Mouse (Mus musculus): Measurements from ENCODE around the gene Vav3. TPM values are rescaled to one million over a fixed set of nuclear protein-coding genes. Genes with fewer than 3 reads are reported as not detected.

Vav3 gene
- polyA plus RNA-seq, 1 experiment, result 4.3 TPM

- H3K4me1 ChIP-seq (ENCODE audit: control insufficient read depth, insufficient read depth, low read length), result no peaks in the 10 kb centered on the region
Observed at GRCm38 (mm10) chr3:109332755-109333154, 7.7 kb upstream of the Vav3 start.

GRCm38 (mm10) chr3:109335470-109335869, 5.0 kb upstream of the Vav3 start:
- H3K4me3 ChIP-seq (ENCODE audit: control insufficient read depth, low read depth, low read length), result no peak overlapping the region
- no peak overlapping the region for H3K27ac ChIP-seq (ENCODE audit: control insufficient read depth, insufficient read depth, low read depth, low read length)
- no peaks in the 10 kb centered on the region for H3K27me3 ChIP-seq (ENCODE audit: control insufficient read depth, insufficient read depth, low read length)
- no peaks in the 10 kb centered on the region for H3K36me3 ChIP-seq (ENCODE audit: control insufficient read depth, insufficient read depth, low read length)
- peaks cover 6% of the 10 kb centered on the region for H3K4me1 ChIP-seq (ENCODE audit: control insufficient read depth, insufficient read depth, low read length)
- TF ChIP-seq CTCF (IDR thresholded peaks at IDR 0.05; ENCODE audit: control insufficient read depth, insufficient read depth, insufficient replicate concordance, low read depth, low read length) (no peak), POLR2A (IDR thresholded peaks at IDR 0.05; ENCODE audit: control insufficient read depth, low read depth, low read length) (no peak)

More at GRCm38 (mm10) chr3:109332755-109333154, 7.7 kb upstream of the Vav3 start:
- no peak overlapping the region for H3K27ac ChIP-seq (ENCODE audit: control insufficient read depth, insufficient read depth, low read depth, low read length)
- H3K36me3 ChIP-seq (ENCODE audit: control insufficient read depth, insufficient read depth, low read length), result no peaks in the 10 kb centered on the region
- TF ChIP-seq POLR2A (IDR thresholded peaks at IDR 0.05; ENCODE audit: control insufficient read depth, low read depth, low read length) (no peak), CTCF (IDR thresholded peaks at IDR 0.05; ENCODE audit: control insufficient read depth, insufficient read depth, insufficient replicate concordance, low read depth, low read length) (no peak)
- no peaks in the 10 kb centered on the region for H3K27me3 ChIP-seq (ENCODE audit: control insufficient read depth, insufficient read depth, low read length)
- no peak overlapping the region for H3K4me3 ChIP-seq (ENCODE audit: control insufficient read depth, low read depth, low read length)

DNA sequence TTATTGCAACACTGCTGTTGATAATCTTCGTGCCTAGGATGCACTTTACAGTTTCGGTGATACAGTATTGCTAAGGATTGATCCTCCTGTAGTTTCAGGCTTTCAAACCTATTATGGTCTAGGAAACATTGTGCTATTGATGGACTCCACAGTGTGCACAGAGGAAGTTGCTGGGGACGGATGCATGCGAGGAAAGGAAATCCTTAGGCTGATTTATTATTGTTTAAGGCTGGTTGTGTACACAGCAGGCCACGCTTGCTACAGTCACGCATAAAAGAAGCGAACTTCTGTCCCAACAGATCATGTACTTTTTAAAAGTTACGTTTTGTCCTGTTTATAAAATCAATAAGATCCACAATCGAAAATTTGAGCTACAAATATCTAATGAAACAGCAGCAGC, 1.2 kb upstream of the Vav3 start:
- no peak for TF ChIP-seq CTCF (IDR thresholded peaks at IDR 0.05; ENCODE audit: control insufficient read depth, insufficient read depth, insufficient replicate concordance, low read depth, low read length)
- TF ChIP-seq POLR2A (IDR thresholded peaks at IDR 0.05; ENCODE audit: control insufficient read depth, low read depth, low read length), result no peak
- Histone ChIP-seq H3K4me1 (ENCODE audit: control insufficient read depth, insufficient read depth, low read length) (peaks cover 9% of the 10 kb centered on the region), H3K27ac (ENCODE audit: control insufficient read depth, insufficient read depth, low read depth, low read length) (no peak overlapping the region), H3K27me3 (ENCODE audit: control insufficient read depth, insufficient read depth, low read length) (no peaks in the 10 kb centered on the region), H3K4me3 (ENCODE audit: control insufficient read depth, low read depth, low read length) (no peak overlapping the region), H3K36me3 (ENCODE audit: control insufficient read depth, insufficient read depth, low read length) (no peaks in the 10 kb centered on the region)

- no peak for TF ChIP-seq CTCF (IDR thresholded peaks at IDR 0.05; ENCODE audit: control insufficient read depth, insufficient read depth, insufficient replicate concordance, low read depth, low read length)
- no peak for TF ChIP-seq POLR2A (IDR thresholded peaks at IDR 0.05; ENCODE audit: control insufficient read depth, low read depth, low read length)
- Histone ChIP-seq H3K27me3 (ENCODE audit: control insufficient read depth, insufficient read depth, low read length) (no peaks in the 10 kb centered on the region), H3K4me1 (ENCODE audit: control insufficient read depth, insufficient read depth, low read length) (peaks cover 9% of the 10 kb centered on the region), H3K27ac (ENCODE audit: control insufficient read depth, insufficient read depth, low read depth, low read length) (no peak overlapping the region), H3K4me3 (ENCODE audit: control insufficient read depth, low read depth, low read length) (peak overlapping the region; percentile 62), H3K36me3 (ENCODE audit: control insufficient read depth, insufficient read depth, low read length) (no peaks in the 10 kb centered on the region)
Observed at GRCm38 (mm10) chr3:109339941-109340273, 546 bp upstream of the Vav3 start.

DNA sequence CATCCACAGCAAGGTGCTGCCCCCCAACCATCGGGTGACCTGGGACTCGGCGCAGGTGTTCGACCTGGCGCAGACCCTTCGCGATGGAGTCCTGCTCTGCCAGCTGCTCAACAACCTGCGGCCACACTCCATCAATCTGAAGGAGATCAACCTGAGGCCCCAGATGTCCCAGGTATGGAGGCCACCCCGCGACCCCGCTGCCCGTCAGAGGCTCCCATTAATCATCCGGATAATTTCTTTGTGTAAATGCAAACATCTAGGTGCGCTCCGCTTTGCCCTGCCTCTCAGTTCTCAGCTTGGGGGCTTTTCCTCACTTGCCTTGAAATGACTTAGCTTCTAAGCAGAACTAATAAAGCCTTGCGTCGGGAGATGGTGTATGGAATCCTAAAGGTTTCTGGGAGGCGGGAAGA, 623 bp downstream of the Vav3 start:
- Histone ChIP-seq H3K27ac (ENCODE audit: control insufficient read depth, insufficient read depth, low read depth, low read length) (no peak overlapping the region), H3K27me3 (ENCODE audit: control insufficient read depth, insufficient read depth, low read length) (no peaks in the 10 kb centered on the region), H3K36me3 (ENCODE audit: control insufficient read depth, insufficient read depth, low read length) (no peaks in the 10 kb centered on the region), H3K4me3 (ENCODE audit: control insufficient read depth, low read depth, low read length) (peak overlapping the region; percentile 76), H3K4me1 (ENCODE audit: control insufficient read depth, insufficient read depth, low read length) (peaks cover 9% of the 10 kb centered on the region)
- TF ChIP-seq CTCF (IDR thresholded peaks at IDR 0.05; ENCODE audit: control insufficient read depth, insufficient read depth, insufficient replicate concordance, low read depth, low read length), result no peak
- no peak for TF ChIP-seq POLR2A (IDR thresholded peaks at IDR 0.05; ENCODE audit: control insufficient read depth, low read depth, low read length)

- H3K27me3 ChIP-seq (ENCODE audit: control insufficient read depth, insufficient read depth, low read length), result no peaks in the 10 kb centered on the region
- H3K4me3 ChIP-seq (ENCODE audit: control insufficient read depth, low read depth, low read length), result no peak overlapping the region; the same call in 1 of the 2 replicates
- TF ChIP-seq POLR2A (IDR thresholded peaks at IDR 0.05; ENCODE audit: control insufficient read depth, low read depth, low read length) (no peak), CTCF (IDR thresholded peaks at IDR 0.05; ENCODE audit: control insufficient read depth, insufficient read depth, insufficient replicate concordance, low read depth, low read length) (no peak)
- H3K4me1 ChIP-seq (ENCODE audit: control insufficient read depth, insufficient read depth, low read length), result peaks cover 9% of the 10 kb centered on the region
- H3K36me3 ChIP-seq (ENCODE audit: control insufficient read depth, insufficient read depth, low read length), result no peaks in the 10 kb centered on the region
- no peak overlapping the region for H3K27ac ChIP-seq (ENCODE audit: control insufficient read depth, insufficient read depth, low read depth, low read length)
Observed at GRCm38 (mm10) chr3:109341631-109342030, 1.2 kb downstream of the Vav3 start.

DNA sequence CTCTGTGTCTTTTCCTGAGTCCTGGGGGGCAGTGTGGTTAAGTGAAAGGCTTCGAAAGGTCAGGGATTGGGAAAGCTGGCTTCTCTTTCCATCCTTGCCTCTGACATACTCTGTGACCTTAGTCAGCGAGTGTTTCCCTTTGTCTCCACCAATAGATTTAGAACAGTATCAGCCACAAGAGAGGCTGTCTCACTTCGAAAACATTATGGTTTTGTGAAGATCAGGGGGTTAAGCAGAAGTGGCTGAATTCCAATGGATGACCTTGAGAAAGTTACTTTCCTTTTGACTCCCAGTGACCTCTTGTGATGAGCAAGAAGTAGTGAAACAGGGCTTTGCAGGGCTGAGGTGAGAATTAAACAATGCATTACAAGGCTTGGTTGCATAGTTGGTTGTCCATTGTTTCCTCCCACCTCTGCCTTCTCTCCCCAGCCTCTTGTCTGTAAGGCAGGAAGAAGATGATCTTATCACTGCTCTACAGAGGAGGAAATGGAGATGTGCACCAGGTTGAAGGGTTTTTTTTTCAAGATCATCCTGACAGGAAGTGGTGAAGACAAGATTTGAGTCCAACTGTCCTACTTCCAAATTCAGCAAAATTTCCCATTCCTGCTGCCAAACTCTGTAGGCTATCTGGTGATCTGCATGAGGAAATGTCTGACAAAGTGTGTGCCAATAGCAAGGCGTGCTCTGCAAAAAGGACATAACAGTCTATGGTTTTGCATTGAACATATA, 11.7 kb downstream of the Vav3 start:
- Histone ChIP-seq H3K4me1 (ENCODE audit: control insufficient read depth, insufficient read depth, low read length) (no peaks in the 10 kb centered on the region), H3K4me3 (ENCODE audit: control insufficient read depth, low read depth, low read length) (no peak overlapping the region), H3K36me3 (ENCODE audit: control insufficient read depth, insufficient read depth, low read length) (no peaks in the 10 kb centered on the region), H3K27ac (ENCODE audit: control insufficient read depth, insufficient read depth, low read depth, low read length) (no peak overlapping the region), H3K27me3 (ENCODE audit: control insufficient read depth, insufficient read depth, low read length) (no peaks in the 10 kb centered on the region)
- TF ChIP-seq POLR2A (IDR thresholded peaks at IDR 0.05; ENCODE audit: control insufficient read depth, low read depth, low read length) (no peak), CTCF (IDR thresholded peaks at IDR 0.05; ENCODE audit: control insufficient read depth, insufficient read depth, insufficient replicate concordance, low read depth, low read length) (no peak)

Data from testis, adult 2 months (tissue).